Mouse (Mus musculus) heart, postnatal 10 days (tissue): ENCODE results near the gene Tmem14a. TPM values are rescaled to one million over a fixed set of nuclear protein-coding genes. Genes with fewer than 3 reads are reported as not detected.

Source experiments
- total RNA-seq, 2 experiments: library from RNA; stranded (reverse); gene quantifications; 2 replicates each; pipeline ENCODE4 v1.2.3; 2021

Tmem14a gene
- total RNA-seq, 2 experiments from 2014 or later, result 3.1 to 4.6 TPM

Other genes starting within 250 kb of the Tmem14a start
- 10 to 100 TPM; 12.1 to 15.3 TPM for gene Tram2, start 139.3 kb upstream of the Tmem14a start, total RNA-seq
- 1 to 10 TPM; 1.5 to 1.7 TPM for gene Gsta3, start 22.0 kb downstream of the Tmem14a start, total RNA-seq
- not detected for gene Khdc1a, start 131.1 kb downstream of the Tmem14a start, total RNA-seq
- gene Khdc1c, start 149.8 kb downstream of the Tmem14a start, total RNA-seq, result not detected
- gene Khdc1b, start 165.0 kb downstream of the Tmem14a start, total RNA-seq, result not detected